Mouse (Mus musculus) limb, embryonic 15.5 days (tissue): ENCODE measurements around the gene Gm17555. TPM values are rescaled to one million over a fixed set of nuclear protein-coding genes. Genes with fewer than 3 reads are reported as not detected.

Experiments used
- ATAC-seq: fragments of 200-750 bp; cut with Nextera tagmentation; 2 replicates; pipeline ENCODE4 v1.8.0; 2017; ENCODE audit warnings: low read depth, moderate TSS enrichment; ENCODE audit not compliant: insufficient number of reproducible peaks, low FRiP score, low TSS enrichment
- H3K27ac ChIP-seq: fragments of 300-500 bp; sonication (generic); 2 replicates; pipeline ENCODE4 v1.5.1; 2015; ENCODE audit warnings: moderate library complexity, mild to moderate bottlenecking, inconsistent platforms
- H3K27me3 ChIP-seq: fragments of 300-500 bp; sonication (generic); 2 replicates; pipeline ENCODE4 v1.6.1; 2015; ENCODE audit warnings: inconsistent platforms
- H3K36me3 ChIP-seq: fragments of 300-500 bp; sonication (generic); 2 replicates; pipeline ENCODE4 v1.6.1; 2015; ENCODE audit warnings: inconsistent platforms
- H3K4me1 ChIP-seq: fragments of 300-500 bp; sonication (generic); 2 replicates; pipeline ENCODE4 v1.6.1; 2015; ENCODE audit warnings: inconsistent platforms
- H3K4me2 ChIP-seq: fragments of 300-500 bp; sonication (generic); 2 replicates; pipeline ENCODE4 v1.6.1; 2015; ENCODE audit warnings: mild to moderate bottlenecking, inconsistent platforms
- H3K4me3 ChIP-seq: fragments of 300-500 bp; sonication (generic); 2 replicates; pipeline ENCODE4 v1.5.1; 2015; ENCODE audit warnings: mild to moderate bottlenecking, inconsistent platforms
- H3K9ac ChIP-seq: fragments of 300-500 bp; sonication (generic); 2 replicates; pipeline ENCODE4 v1.6.1; 2015; ENCODE audit warnings: inconsistent platforms
- H3K9me3 ChIP-seq: fragments of 300-500 bp; sonication (generic); 2 replicates; pipeline ENCODE4 v1.6.1; 2016; ENCODE audit warnings: inconsistent platforms
- WGBS: fragments of 180-500 bp; shearing (Covaris S2); methylation state at CpG from one replicate; pipeline ENCODE4 v1.1.7; 2015; 5-methylcytosine and 5-hydroxymethylcytosine counted together
- polyA plus RNA-seq: library from polyadenylated mRNA; unstranded; fragments of >200 nt; fragmentation: Nextera tagmentation; extraction: Ambion mirVana; gene quantifications from 2 replicates; pipeline ENCODE4 v1.2.1, GENCODE M21; 2015

Gm17555 gene
- polyA plus RNA-seq, 1 experiment from 2014 or later = not detected

- H3K27ac ChIP-seq = no peak overlapping the region
- H3K4me2 ChIP-seq = no peak overlapping the region
- 79% methylated on average over 1 of the region's 1 CpGs for WGBS
- no peaks in the 10 kb centered on the region for H3K4me1 ChIP-seq
- H3K4me3 ChIP-seq = no peak overlapping the region
- H3K27me3 ChIP-seq = no peaks in the 10 kb centered on the region
- H3K36me3 ChIP-seq = no peaks in the 10 kb centered on the region
- no peak overlapping the region for H3K9ac ChIP-seq
- ATAC-seq = no peak
- no peaks in the 10 kb centered on the region for H3K9me3 ChIP-seq
Measured at GRCm38 (mm10) chr2:126231731-126232130, 16.8 kb downstream of the Gm17555 start.

DNA sequence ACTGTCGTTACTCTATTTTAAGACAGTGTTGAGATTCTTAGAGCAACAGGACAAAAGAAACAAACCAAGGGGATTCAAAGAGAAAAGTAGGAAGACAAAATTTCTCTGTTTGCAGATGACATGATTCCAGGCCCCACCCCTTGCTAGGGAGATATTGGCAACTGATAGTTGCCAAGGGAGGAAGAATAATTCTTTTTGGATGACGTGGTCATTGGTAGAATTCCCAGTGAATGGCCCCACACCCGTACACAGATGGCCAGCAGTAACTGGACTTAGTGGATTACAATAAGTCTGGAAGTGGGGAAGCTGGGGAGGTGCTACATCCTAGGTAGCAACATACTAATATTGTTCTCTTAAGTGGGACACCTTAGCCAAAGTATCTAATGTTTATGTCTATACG is 22.0 kb downstream of the Gm17555 start:
- ATAC-seq = no peak
- Histone ChIP-seq H3K27ac (no peak overlapping the region), H3K4me2 (no peak overlapping the region), H3K27me3 (no peaks in the 10 kb centered on the region), H3K4me3 (no peak overlapping the region), H3K9me3 (no peaks in the 10 kb centered on the region), H3K4me1 (no peaks in the 10 kb centered on the region), H3K9ac (no peak overlapping the region), H3K36me3 (no peaks in the 10 kb centered on the region)
- WGBS = 84% methylated on average over 4 of the region's 4 CpGs

GRCm38 (mm10) chr2:126245446-126245845 is 30.5 kb downstream of the Gm17555 start:
- Histone ChIP-seq H3K27me3 (no peaks in the 10 kb centered on the region), H3K4me2 (no peak overlapping the region), H3K9me3 (no peaks in the 10 kb centered on the region), H3K27ac (no peak overlapping the region), H3K36me3 (no peaks in the 10 kb centered on the region), H3K4me1 (no peaks in the 10 kb centered on the region), H3K9ac (no peak overlapping the region), H3K4me3 (no peak overlapping the region)
- 45% methylated on average over 2 of the region's 2 CpGs for WGBS
- no peak for ATAC-seq

DNA sequence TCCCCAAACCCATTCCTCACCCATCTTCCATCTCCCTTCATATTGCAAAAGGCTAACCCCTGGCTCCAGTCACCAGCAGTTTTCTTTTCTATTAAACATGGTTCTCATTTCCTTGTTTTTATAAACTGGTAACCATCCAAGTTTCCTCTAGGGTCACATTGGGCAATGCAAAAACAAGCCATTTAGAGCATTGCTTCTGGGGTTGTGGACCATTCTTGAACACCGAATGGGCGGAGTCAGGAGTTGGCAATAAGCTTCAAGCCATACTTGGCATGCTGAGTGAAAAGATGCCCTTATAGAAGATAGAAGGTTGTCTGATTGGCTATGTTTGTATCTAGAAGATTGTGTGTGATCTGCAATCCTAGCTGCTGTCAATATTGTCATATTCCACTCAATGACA is 33.6 kb downstream of the Gm17555 start:
- Histone ChIP-seq H3K9ac (no peak overlapping the region), H3K27ac (no peak overlapping the region), H3K27me3 (no peaks in the 10 kb centered on the region), H3K4me1 (no peaks in the 10 kb centered on the region), H3K4me3 (no peak overlapping the region), H3K36me3 (no peaks in the 10 kb centered on the region), H3K9me3 (no peaks in the 10 kb centered on the region), H3K4me2 (no peak overlapping the region)
- ATAC-seq = no peak
- WGBS = 84% methylated on average over 2 of the region's 2 CpGs

GRCm38 (mm10) chr2:126252211-126252610 is 37.3 kb downstream of the Gm17555 start:
- no peak for ATAC-seq

More at GRCm38 (mm10) chr2:126252211-126252610, 37.3 kb downstream of the Gm17555 start:
- Histone ChIP-seq H3K36me3 (no peaks in the 10 kb centered on the region), H3K4me3 (no peak overlapping the region), H3K27me3 (no peaks in the 10 kb centered on the region), H3K9ac (no peak overlapping the region), H3K9me3 (no peaks in the 10 kb centered on the region), H3K27ac (no peak overlapping the region), H3K4me2 (no peak overlapping the region), H3K4me1 (no peaks in the 10 kb centered on the region)

Other genes starting within 250 kb of the Gm17555 start
- gene Fgf7, start 180.4 kb upstream of the Gm17555 start, polyA plus RNA-seq = 18.1 and 19.5 TPM in 2 replicates
- not detected in 2 replicates for gene Fam227b, start 63.1 kb upstream of the Gm17555 start, polyA plus RNA-seq
- gene Dtwd1, start 63.0 kb upstream of the Gm17555 start, polyA plus RNA-seq = 25.7 and 25.9 TPM in 2 replicates